Mouse (Mus musculus): ENCODE measurements around the gene Gm5269.

Gm5269 gene

DNA sequence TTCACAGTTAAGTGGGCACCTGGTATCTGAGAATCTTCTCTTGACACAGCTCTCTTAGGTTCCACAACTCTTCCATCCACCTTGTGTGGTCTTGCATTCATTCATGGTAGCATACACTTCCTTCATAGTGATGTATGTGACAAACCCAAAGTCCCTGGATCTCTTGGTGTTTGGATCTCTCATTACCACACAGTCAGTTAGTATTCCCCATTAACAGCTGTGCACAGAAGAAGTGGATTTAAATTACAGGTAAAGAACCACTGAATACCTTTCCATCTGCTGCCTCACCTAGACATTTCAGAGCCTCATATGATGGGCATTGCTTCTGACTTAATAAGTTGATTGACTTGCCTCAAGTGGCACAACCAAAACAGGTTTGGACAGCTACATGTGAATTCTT, at the start of gene Gm5269:
Gene Gm5269, minus strand, starts transcription at position 101 of the 400 bp plus-strand sequence.
- no peak for DNase-seq (ENCODE audit: low spot score in 2 of 2)

GRCm38 (mm10) chr1:45931127-45931526, 41.1 kb upstream of the Gm5269 start:
- no peak for DNase-seq (ENCODE audit: low spot score in 2 of 2)

GRCm38 (mm10) chr1:45926911-45927310, 36.8 kb upstream of the Gm5269 start:
- no peak for DNase-seq (ENCODE audit: low spot score in 2 of 2)

DNA sequence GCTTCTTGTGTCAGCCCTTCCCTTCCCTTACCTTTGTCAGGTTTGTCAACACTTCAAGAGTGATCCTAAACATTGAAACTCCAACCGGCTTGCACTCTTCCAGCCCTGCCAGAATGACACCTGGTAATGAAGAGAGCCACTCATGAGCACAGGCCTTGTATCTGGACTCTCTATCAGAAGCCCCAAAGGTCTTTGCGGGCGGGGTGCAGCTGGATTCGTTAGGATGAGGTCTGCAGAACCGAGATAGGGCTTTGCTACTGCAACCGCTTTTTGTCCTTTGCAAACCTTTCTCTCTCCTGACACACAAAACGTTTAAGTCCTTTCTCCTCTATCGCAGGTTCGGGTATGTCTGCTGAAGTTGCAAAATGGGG, 36.3 kb upstream of the Gm5269 start, which contains the start of gene Slc40a1:
Gene Slc40a1, minus strand, starts transcription at position 131 of the 371 bp plus-strand sequence.
- DNase-seq (ENCODE audit: low spot score in 2 of 2): no peak

- peak in 1 of 2 experiments; percentile 0 for DNase-seq (ENCODE audit: low spot score in 2 of 2)
Observed at GRCm38 (mm10) chr1:45925500-45926392, 35.7 kb upstream of the Gm5269 start.

- no peak for DNase-seq (ENCODE audit: low spot score in 2 of 2)
Observed at GRCm38 (mm10) chr1:45925131-45925499, 35.0 kb upstream of the Gm5269 start.

GRCm38 (mm10) chr1:45924516-45924915, 34.4 kb upstream of the Gm5269 start:
- no peak for DNase-seq (ENCODE audit: low spot score in 2 of 2)

GRCm38 (mm10) chr1:45923306-45923705, 33.2 kb upstream of the Gm5269 start:
- DNase-seq (ENCODE audit: low spot score in 2 of 2): no peak

- DNase-seq (ENCODE audit: low spot score in 2 of 2): no peak
Observed at GRCm38 (mm10) chr1:45920703-45921102, 30.6 kb upstream of the Gm5269 start.

DNA sequence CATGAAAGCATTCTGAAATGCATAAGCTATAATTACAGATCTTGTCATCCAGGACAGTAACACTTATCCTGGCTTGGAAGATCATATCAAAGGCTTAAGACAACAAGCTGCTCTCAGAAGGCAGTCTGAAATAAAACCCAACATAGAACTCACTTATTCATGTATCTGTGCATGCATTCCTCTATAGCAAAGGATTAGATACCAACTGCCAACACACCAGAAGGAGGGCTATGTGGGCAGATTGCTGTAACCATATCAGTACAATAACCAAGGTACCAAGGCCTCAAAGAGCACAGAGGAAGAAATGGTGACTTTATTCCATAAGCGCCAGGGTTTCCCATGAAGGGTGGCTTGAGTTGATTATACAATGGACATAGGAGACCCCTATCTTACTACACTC, 29.7 kb upstream of the Gm5269 start:
- DNase-seq (ENCODE audit: low spot score in 2 of 2): no peak

- DNase-seq (ENCODE audit: low spot score in 2 of 2): no peak
Observed at GRCm38 (mm10) chr1:45917136-45917803, 27.2 kb upstream of the Gm5269 start.

DNA sequence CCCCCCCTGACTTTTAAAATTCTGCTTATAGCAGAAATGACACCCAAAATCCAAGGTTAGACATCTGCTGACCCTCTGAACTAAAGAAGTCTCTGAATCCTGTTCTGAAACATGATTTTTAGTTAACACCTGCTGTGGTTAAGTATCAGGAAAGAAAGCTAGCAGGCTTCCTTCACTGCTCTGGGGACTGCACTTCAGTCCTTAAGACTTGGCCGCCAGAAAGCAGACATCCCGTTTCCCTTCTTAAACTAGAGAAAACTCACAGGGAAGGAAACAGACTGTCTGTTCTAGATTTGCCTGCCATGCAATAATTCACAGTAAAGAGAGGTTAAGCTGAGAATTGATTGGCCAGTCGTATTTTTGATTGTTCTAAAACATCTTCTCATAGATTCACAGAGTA, 26.1 kb upstream of the Gm5269 start:
- no peak for DNase-seq (ENCODE audit: low spot score in 2 of 2)

GRCm38 (mm10) chr1:45914236-45914635, 24.2 kb upstream of the Gm5269 start:
- DNase-seq (ENCODE audit: low spot score in 2 of 2): no peak

GRCm38 (mm10) chr1:45905107-45905821, 15.2 kb upstream of the Gm5269 start:
- DNase-seq (ENCODE audit: low spot score in 2 of 2): no peak

GRCm38 (mm10) chr1:45904161-45904560, 14.1 kb upstream of the Gm5269 start:
- no peak for DNase-seq (ENCODE audit: low spot score in 2 of 2)

- DNase-seq (ENCODE audit: low spot score in 2 of 2): no peak
Observed at GRCm38 (mm10) chr1:45898044-45898443, 8.0 kb upstream of the Gm5269 start.

GRCm38 (mm10) chr1:45894168-45894912, 4.3 kb upstream of the Gm5269 start:
- no peak for DNase-seq (ENCODE audit: low spot score in 2 of 2)

DNA sequence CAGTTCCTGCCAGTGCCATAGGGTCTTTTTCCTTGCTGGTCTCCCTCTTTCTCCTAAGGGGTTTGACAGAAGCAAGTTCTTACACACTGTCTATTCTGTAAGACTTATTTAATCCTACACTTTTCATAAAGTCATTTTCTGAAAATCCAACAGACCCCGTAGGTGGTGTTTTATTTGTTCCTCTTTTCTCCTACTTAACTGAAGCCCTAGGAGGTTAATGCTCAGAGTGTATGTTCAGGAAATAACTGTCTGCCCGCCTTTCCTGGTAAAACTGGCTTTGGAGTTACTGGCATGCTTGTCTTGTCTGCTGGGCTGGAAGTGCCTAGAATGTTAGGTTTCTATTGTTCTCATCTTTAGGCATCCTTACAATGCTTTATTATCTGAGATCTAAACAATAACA, 1.9 kb upstream of the Gm5269 start:
- DNase-seq (ENCODE audit: low spot score in 2 of 2): no peak

DNA sequence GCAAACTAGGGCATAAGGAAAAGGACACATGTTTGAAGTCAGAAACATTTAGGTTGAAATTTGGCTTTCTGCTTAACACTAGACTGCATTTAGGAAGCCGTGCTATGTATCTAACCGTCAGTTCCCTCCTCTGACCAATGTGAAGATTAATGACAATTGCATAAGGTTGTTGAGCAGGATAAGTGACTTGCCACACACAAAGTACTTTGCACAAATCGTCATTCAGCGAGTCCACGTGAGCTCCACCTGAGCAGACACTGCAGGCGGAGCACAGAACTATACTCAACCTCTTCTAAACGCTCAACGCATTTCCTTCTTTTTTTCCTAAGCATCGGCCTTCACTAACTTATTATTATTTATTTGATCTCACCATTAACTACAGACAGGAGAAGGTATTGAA, 3.3 kb downstream of the Gm5269 start:
- no peak for DNase-seq (ENCODE audit: low spot score in 2 of 2)

DNA sequence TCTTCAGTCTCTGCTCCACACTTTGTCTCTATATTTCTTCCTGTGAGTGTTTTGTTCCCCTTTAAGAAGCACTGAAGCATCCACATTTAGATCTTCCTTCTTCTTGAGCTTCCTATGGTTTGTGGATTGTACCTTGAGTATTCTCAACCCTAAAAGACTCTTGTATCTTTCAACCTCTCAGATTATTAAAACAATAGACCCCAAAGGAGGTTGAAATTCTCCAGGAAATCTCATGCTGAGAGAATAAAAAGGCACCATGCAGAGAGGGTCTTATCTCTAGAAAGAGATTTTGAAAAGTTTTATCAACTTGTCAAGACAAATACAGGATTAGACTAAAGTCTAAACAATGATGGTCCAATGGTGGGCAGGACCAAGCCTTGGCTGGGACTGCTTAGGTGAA, 6.7 kb downstream of the Gm5269 start:
- no peak for DNase-seq (ENCODE audit: low spot score in 2 of 2)

DNA sequence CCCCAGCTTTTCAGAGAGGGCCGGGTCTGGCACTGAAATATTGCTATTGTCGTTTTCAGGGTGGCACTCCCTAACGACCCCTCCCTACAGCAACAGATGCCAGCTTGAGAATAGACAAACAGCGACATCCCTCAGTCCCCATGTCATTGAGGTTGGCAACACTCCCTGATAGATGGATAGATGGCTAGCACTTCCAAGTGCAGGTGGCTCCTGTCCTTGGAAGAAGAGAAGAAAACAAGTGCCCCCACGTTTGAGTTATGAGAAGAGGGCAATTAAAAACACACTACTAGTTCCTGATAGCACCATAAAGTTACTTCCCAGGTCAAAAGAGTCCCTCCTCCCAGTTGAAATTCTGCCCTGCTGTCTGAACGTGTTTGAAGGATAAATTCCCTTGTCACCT, 8.0 kb downstream of the Gm5269 start:
- no peak for DNase-seq (ENCODE audit: low spot score in 2 of 2)

All from natural killer cell, adult 2 months (primary cell).